Mouse (Mus musculus) hindbrain, postnatal 0 days (tissue): ENCODE measurements at regions not wholly inside any gene's neighbourhood (a gene's known extent, or its start where the extent isn't known, plus 50 kb on each side); places are given as distances from the start of the nearest gene placed in this dataset.
A peak's percentile ranks its signal among the peaks of the same experiment; 100 is the strongest.

ENCODE experiments used
- ATAC-seq: fragments of 200-750 bp; cut with Nextera tagmentation; 2 replicates; pipeline ENCODE4 v1.8.0; 2017; ENCODE audit warnings: mild to moderate bottlenecking, moderate TSS enrichment, moderate library complexity
- DNase-seq: peaks from one replicate; pipeline ENCODE4 v3.0.0-alpha.2; 2015; ENCODE audit warnings: low spot score
- H3K27ac ChIP-seq: fragments of 300-500 bp; sonication (generic); 2 replicates; pipeline ENCODE4 v1.5.1; 2014; ENCODE audit warnings: mild to moderate bottlenecking
- H3K27me3 ChIP-seq: fragments of 300-500 bp; sonication (generic); 2 replicates; pipeline ENCODE4 v1.6.1; 2014; ENCODE audit warnings: low read length, mixed read lengths; ENCODE audit not compliant: insufficient read depth
- H3K36me3 ChIP-seq: fragments of 300-500 bp; sonication (generic); 2 replicates; pipeline ENCODE4 v1.6.1; 2014; ENCODE audit warnings: low read length, mixed read lengths; ENCODE audit not compliant: insufficient read depth
- H3K4me1 ChIP-seq: fragments of 300-500 bp; sonication (generic); 2 replicates; pipeline ENCODE4 v1.6.1; 2014; ENCODE audit warnings: antibody characterized with exemption, low read length, mixed read lengths; ENCODE audit not compliant: insufficient read depth
- H3K4me2 ChIP-seq: fragments of 300-500 bp; sonication (generic); 2 replicates; pipeline ENCODE4 v1.6.1; 2014; ENCODE audit warnings: low read depth, mild to moderate bottlenecking, low read length, moderate library complexity, mixed read lengths
- H3K4me3 ChIP-seq: fragments of 300-500 bp; sonication (generic); 2 replicates; pipeline ENCODE4 v1.5.1; 2014; ENCODE audit warnings: low read length
- H3K9ac ChIP-seq: fragments of 300-500 bp; sonication (generic); replicated peaks from 2 replicates; pipeline ENCODE4 v1.6.1; 2014; ENCODE audit warnings: mild to moderate bottlenecking, low read length, moderate library complexity, mixed read lengths
- H3K9me3 ChIP-seq: fragments of 300-500 bp; sonication (generic); 2 replicates; pipeline ENCODE4 v1.6.1; 2016; ENCODE audit warnings: low read length, mixed read lengths
- CTCF ChIP-seq: IDR thresholded peaks from 2 replicates; pipeline ENCODE4 v1.5.1; 2016; ENCODE audit warnings: antibody characterized with exemption, control low read depth, low read depth
- WGBS: fragments of 180-500 bp; shearing (Covaris S2); extraction: QIAGEN DNeasy Blood & Tissue Kit; methylation state at CpG from one replicate; pipeline ENCODE4 v1.1.7; 2014; 5-methylcytosine and 5-hydroxymethylcytosine counted together

DNA sequence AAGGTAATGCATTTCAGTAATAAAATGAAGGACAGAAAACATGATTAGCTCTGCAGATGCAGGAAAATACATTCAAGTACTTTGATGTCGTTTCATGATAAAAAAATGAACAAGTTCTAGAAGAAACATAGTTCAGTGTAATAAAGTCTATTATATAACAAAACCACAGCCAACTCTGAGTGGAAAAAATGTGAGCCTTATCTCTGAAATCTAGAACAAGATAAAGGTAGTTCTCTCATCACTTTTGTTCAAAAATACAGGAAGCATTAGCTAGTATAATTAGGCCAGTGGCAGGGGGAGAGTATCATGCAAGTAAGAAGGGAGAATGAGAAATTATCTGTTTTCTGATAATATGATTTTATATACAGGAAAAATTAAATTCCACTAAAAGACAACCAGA, 559.0 kb downstream of the Gsdmc2 start:
- Histone ChIP-seq H3K4me2 (no peak overlapping the region), H3K27ac (no peak overlapping the region), H3K27me3 (no peaks in the 10 kb centered on the region), H3K4me3 (no peak overlapping the region), H3K9ac (no peak overlapping the region), H3K36me3 (no peaks in the 10 kb centered on the region), H3K4me1 (no peaks in the 10 kb centered on the region), H3K9me3 (no peaks in the 10 kb centered on the region)
- DNase-seq: no peak
- TF ChIP-seq CTCF: no peak
- no peak for ATAC-seq
- WGBS: 71% methylated on average over 1 of the region's 1 CpGs

DNA sequence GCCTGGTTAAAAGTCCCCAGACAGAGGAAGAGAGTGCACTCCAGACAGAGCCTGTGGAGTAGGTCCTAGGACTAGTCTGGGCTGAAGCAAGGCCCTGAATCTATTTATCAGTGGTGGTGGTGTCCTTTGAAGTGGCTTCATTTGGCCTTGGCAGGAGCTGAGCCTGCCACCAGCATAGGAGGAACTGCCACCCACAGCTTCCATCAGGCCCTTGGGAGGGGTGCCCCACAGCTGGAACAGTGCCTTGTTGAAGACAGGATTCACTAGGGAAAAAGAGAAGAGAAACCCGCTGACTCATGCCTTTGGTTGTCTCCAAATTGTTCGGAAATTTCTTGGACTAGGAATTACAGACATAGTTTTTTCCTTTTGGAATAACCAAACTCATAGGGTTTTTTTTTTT, 574.6 kb downstream of the Gsdmc2 start:
- no peaks in the 10 kb centered on the region for H3K27me3 ChIP-seq
- ATAC-seq (no peak), DNase-seq (no peak)
- no peak overlapping the region for H3K4me2 ChIP-seq
- H3K4me3 ChIP-seq: no peak overlapping the region
- no peaks in the 10 kb centered on the region for H3K4me1 ChIP-seq
- H3K9me3 ChIP-seq: no peaks in the 10 kb centered on the region
- 93% methylated on average over 2 of the region's 2 CpGs for WGBS
- TF ChIP-seq CTCF: no peak
- no peaks in the 10 kb centered on the region for H3K36me3 ChIP-seq
- no peak overlapping the region for H3K27ac ChIP-seq
- no peak overlapping the region for H3K9ac ChIP-seq

DNA sequence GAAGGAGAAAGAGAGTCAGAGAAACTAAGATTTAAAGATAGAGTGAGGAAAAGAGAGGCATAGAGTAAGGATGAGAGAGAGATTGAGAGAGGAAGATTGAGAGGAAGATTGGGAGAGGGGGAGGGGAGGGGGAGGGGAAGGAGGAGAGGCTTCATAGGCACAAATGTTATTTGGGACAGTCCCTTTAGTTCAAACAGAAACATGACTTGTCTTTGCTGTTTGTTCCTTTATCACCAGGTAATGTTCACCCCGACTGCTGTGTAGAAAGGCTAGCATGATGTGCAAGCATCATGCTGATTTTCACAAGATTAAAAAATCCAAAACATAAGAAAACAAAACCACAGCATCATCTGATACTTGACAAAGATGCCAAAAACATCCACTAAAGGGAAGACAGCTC, 579.1 kb downstream of the Gsdmc2 start:
- DNase-seq (no peak), ATAC-seq (no peak)
- Histone ChIP-seq H3K9ac (no peak overlapping the region), H3K4me3 (no peak overlapping the region), H3K27me3 (no peaks in the 10 kb centered on the region), H3K36me3 (no peaks in the 10 kb centered on the region), H3K4me1 (no peaks in the 10 kb centered on the region), H3K9me3 (no peaks in the 10 kb centered on the region), H3K4me2 (no peak overlapping the region), H3K27ac (no peak overlapping the region)
- no peak for TF ChIP-seq CTCF
- WGBS: 89% methylated on average over 1 of the region's 1 CpGs

DNA sequence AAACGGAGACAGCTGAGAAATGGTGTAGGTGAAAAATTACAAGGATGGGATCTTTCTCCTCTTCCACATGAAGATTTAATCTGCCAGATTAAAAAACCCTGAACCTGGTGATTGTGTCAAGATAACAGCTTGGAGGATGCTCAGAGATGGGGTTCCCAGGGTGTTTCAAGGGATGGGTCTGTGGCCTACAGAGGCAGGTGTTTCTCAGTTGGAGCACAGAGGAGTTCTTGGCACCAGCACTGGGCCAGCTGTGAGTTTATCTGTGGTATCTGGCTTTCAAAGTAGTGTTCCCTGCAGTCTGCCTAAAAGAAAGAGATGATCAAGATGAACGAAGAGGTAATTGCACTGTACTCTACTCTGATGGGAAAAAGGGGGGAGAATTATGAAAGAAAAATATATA, 589.2 kb downstream of the Gsdmc2 start:
- no peaks in the 10 kb centered on the region for H3K27me3 ChIP-seq
- H3K36me3 ChIP-seq: no peaks in the 10 kb centered on the region
- H3K9me3 ChIP-seq: no peaks in the 10 kb centered on the region
- ATAC-seq (no peak), DNase-seq (no peak)
- TF ChIP-seq CTCF: no peak
- 74% methylated on average over 2 of the region's 2 CpGs for WGBS
- no peak overlapping the region for H3K9ac ChIP-seq
- no peaks in the 10 kb centered on the region for H3K4me1 ChIP-seq
- H3K27ac ChIP-seq: no peak overlapping the region
- H3K4me2 ChIP-seq: no peak overlapping the region
- no peak overlapping the region for H3K4me3 ChIP-seq

DNA sequence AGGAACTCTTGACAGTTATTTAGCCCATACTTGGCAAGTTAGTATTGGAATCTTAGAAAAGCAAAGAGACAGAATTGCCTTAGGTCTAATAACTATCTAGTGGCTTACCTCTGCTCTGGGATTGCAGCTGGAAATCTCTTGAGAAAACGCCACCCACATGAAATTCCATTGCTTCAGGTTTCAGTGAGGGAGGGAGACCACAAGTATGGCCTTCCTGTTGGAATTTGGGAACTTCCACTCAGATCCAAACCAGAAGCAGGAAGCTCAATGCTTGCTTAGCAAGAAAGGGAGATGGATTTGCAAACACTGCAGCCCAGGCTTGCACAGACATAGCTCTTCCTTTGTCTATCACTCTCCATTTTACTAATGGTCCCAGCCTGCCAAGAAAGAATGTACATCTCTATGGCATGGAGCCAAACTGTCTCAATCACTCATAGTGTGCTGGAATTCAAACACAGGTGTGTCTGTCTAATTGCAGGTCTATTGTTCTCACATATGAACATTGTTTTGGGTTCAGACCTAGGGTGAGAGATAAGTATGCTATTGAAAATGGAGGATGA, 592.1 kb downstream of the Gsdmc2 start:
- no peak for DNase-seq
- no peak overlapping the region for H3K4me2 ChIP-seq
- no peaks in the 10 kb centered on the region for H3K27me3 ChIP-seq
- no peaks in the 10 kb centered on the region for H3K36me3 ChIP-seq
- ATAC-seq: no peak
- H3K4me3 ChIP-seq: no peak overlapping the region
- no peak overlapping the region for H3K27ac ChIP-seq
- H3K9ac ChIP-seq: no peak overlapping the region
- TF ChIP-seq CTCF: no peak
- H3K9me3 ChIP-seq: no peaks in the 10 kb centered on the region
- no peaks in the 10 kb centered on the region for H3K4me1 ChIP-seq
- 60% methylated on average over 1 of the region's 1 CpGs for WGBS

DNA sequence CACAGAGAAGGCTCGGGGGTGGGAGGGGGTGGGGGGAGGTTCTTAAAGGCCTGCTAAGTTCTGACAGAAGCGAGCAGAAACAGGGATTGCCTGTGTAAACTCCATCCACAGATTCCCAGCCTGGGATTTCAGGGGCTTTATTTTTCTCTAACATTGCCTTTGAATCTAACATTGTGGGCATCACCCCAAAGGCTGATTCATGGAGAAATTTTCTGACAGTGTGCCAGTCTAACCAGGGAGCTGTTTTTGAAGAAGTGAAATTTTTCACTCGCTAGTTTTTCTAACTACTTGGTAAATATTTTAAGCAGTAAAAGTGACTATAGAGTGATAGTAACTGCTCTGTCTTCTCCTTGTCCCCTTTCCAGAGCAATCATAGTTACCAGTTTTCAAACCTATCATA, 606.4 kb downstream of the Gsdmc2 start:
- no peaks in the 10 kb centered on the region for H3K9me3 ChIP-seq

DNA sequence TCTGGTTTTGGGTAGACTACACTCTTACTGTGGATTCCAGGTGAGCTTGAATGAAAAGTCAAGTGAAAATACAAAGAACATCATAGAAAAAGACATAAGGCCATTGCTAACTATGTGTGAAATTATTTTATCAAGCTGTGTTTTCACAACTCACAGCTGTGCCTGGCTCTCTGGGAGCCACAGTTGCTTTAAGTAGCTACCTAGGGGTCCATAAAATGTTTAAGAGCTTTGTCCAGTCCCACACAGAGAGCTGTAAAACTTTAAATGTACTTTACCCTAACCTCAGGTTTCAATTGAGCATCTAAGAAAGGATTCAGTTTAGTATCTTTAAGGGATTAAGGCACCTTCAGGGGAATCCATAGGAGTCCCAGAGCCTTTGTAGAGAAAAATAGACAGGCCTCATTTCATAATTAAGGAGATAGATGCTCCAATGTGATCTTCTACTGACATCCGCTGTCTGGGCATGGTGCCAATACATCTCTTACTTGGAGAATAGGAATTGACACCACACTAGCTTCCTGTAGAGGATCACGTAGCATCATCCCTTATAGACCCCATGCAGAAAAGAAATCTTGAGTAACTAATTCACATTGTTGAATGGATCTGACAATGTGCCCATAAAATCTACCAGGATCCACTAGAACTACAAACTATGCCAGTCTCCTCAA, 626.5 kb downstream of the Gsdmc2 start:
- Histone ChIP-seq H3K27ac (no peak overlapping the region), H3K4me1 (no peaks in the 10 kb centered on the region; the same call in 1 of the 2 replicates), H3K9me3 (no peaks in the 10 kb centered on the region), H3K36me3 (no peaks in the 10 kb centered on the region), H3K27me3 (no peaks in the 10 kb centered on the region), H3K9ac (no peak overlapping the region), H3K4me3 (no peak overlapping the region), H3K4me2 (no peak overlapping the region)
- TF ChIP-seq CTCF: no peak
- ATAC-seq (no peak), DNase-seq (peak; percentile 57)
- 45% methylated on average over 2 of the region's 2 CpGs for WGBS

More for the DNA sequence above, 606.4 kb downstream of the Gsdmc2 start:
- H3K27ac ChIP-seq: no peak overlapping the region
- ATAC-seq (no peak), DNase-seq (no peak)
- no peaks in the 10 kb centered on the region for H3K27me3 ChIP-seq
- WGBS: 75% methylated on average over 3 of the region's 3 CpGs
- no peak for TF ChIP-seq CTCF
- no peak overlapping the region for H3K4me3 ChIP-seq
- H3K9ac ChIP-seq: no peak overlapping the region
- no peaks in the 10 kb centered on the region for H3K36me3 ChIP-seq
- no peaks in the 10 kb centered on the region for H3K4me1 ChIP-seq
- H3K4me2 ChIP-seq: no peak overlapping the region
